Mouse (Mus musculus): ENCODE data around the gene Pcdh18. TPM values are rescaled to one million over a fixed set of nuclear protein-coding genes. Genes with fewer than 3 reads are reported as not detected.

Gene Pcdh18
- total RNA-seq (2021), result 1 to 10 TPM; 4.8 to 5.4 TPM
- long read RNA-seq, experiment 1, full-length matches to known transcripts, result 1 of 1 reads
- long read RNA-seq, experiment 1, partial matches to known transcripts, result 0 of 1 reads
- long read RNA-seq, experiment 1, other reads (novel, unspliced or antisense), result 0 of 1 reads
- long read RNA-seq, experiment 2, full-length matches to known transcripts, result 1 of 5 reads
- long read RNA-seq, experiment 2, partial matches to known transcripts, result 2 of 5 reads
- long read RNA-seq, experiment 2, other reads (novel, unspliced or antisense), result 2 of 5 reads

DNA sequence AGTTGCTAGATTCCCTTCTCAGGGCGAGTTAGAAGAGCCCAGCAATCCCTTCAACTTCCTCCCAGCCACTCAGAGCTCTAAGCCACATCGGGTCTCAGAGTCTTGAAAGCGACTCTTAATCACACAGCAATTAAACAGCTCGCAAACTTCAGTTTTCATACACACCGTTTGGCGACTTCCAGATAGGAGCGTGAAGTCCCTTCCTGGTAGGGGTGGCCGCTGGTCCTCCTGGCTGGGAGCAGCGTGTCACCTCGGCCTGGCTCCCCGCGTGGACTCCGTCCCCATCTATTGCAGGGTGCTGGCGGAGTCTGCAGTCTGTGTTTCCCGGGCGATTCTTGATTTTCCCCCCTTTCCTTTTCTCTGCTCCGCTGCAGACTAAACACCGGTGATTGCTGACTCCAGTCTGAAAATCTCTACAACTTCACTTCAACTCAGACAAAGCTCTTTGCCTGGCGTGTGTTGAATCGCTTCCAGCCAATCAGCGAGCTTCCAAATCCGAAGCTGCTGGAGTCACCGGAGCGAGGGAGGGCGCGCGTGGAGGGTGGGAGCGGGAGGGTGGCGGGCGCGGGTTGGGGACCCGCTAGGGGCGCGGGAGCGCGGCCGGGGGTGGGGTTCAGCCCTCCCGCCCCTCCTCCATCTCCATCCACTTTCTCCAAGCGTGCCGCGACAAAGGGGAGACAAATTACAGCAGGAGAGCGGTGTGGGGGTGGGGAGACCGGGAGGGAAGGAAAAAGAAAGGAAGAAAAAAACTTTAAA is at the start of gene Pcdh18:
Pcdh18 (minus strand) TSS at position 456 of the 756 bp plus-strand sequence.
- peak; percentile 52 to 60 for DNase-seq (ENCODE audit: low spot score in 2 of 2)

DNA sequence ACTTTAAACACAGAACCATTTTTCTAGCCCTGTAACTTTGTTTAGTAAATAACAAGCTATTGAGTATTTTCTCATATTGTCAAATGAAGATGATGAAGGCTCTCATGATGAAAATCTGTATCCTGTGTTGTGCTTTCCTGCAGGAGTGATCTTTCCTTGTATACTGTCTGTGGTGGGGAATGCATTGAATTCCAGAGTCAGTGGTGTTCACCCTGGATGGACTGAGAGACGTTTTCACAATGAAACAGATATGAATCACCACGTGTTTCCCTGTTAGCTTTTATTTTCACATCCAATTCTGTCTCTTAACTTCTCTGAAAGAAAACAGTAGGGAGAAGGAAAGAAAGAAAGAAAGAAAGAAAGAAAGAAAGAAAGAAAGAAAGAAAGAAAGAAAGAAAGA is 49.7 kb upstream of the Pcdh18 start:
- no peak for DNase-seq (ENCODE audit: low spot score in 2 of 2)

DNA sequence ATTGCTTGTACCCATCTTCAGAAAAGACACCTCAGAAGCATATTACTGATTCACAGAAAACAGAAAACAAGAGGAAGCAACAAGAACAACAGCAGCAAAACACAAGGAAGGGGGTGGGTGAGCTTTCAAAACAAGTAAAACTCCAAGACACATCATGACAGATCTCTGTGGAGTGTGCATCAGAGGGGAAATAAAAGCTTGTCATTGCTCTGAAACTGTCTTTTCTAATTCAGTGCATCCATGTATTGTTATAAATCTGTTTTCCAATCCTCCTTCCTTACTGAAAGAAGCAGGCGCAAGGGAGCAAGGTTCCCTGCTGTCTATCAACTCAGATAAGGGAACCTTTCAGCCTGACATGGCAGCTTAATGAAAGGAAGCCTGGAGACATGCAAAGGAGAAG is 48.4 kb upstream of the Pcdh18 start:
- DNase-seq (ENCODE audit: low spot score in 2 of 2), result no peak

DNA sequence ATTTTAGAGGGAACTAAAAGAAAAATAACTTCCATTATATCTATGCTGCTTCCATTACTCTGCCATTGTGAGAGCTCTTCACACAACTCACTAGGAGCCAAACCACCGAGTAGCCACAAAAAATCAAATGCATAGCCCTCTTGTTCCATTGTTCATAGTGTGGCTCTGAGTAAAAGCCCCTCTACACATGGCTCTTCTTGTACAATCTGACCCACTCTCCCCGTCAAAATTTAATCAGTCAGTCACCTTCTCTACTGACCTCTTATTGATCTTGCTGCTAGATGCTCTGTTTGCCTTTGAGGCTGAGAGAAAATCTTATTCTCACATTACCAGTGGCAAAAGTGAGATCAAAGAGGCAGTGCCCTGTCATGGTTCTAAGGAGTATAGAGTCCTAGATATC is 31.2 kb upstream of the Pcdh18 start:
- no peak for DNase-seq (ENCODE audit: low spot score in 2 of 2)

DNA sequence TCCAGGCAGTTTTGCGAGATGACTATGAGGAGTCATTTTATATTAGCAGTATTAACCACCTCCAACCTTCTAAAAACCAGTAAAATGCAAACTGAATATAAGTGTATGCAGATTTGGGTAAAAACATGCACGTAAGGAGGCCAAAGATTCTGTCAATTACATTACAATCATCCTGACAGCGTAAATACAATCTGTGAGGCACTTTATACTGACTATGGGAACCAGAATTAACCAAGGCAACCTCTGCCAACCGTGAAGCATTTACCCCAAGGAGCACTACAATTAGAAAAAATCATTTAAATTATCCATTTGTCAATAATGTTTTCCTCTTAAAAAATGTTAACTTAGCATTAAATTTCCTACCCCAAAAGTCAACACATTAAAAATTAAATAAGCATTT is 30.6 kb upstream of the Pcdh18 start:
- DNase-seq (ENCODE audit: low spot score in 2 of 2), result no peak

DNA sequence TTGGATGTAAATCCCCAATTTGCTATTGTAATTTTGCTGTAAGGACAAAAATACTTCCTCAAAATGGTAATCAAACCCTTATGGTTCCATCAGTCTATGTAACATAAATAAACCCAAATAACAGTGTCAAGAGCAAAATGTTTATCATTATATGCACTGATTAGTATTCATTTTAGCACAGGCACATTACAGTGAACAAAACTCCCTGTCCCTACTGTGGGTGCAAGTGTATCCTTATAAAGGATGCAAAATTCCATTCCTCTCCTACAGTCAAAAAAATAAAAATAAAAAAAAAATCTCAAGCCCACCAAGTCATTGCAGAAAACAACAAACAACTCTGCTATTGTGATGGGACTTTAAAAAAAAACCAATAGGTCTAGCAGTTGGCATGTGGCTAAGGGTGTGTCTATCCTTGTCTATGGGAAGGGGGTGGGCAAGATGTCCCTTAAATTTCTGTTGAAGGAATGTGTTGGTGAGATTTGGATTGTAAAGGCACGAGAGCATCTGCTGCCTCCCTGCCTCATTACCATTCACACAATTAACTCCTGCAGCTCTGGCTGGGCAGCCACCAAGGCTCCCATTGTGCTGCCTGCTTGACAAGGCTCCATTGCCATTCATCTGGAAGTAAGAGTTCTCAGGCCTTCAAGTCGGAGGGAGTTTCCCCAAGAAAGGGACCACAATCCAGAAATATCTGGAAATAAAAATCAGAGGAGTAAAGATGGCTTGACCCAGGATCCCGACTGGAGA is 12.0 kb upstream of the Pcdh18 start:
- DNase-seq (ENCODE audit: low spot score in 2 of 2), result no peak

DNA sequence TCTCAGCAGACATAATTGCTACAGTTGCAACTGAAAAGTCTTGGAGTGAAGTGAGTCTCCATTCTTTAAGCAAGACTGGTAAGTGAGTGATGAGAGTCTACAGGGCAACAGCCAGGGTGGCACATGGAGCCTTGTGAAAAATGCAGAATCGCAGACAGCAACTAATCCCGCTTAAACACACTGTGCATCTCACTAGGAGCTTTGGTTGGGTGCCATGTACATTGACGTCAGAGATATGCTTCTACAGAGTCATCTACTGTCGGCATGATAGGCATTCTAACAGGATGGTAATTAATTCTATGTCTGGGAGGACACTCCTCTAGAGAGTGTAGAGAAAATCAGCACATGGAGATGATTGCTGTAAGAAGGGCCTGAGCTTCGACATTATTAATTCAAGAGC is 5.6 kb upstream of the Pcdh18 start:
- DNase-seq (ENCODE audit: low spot score in 2 of 2), result no peak

DNA sequence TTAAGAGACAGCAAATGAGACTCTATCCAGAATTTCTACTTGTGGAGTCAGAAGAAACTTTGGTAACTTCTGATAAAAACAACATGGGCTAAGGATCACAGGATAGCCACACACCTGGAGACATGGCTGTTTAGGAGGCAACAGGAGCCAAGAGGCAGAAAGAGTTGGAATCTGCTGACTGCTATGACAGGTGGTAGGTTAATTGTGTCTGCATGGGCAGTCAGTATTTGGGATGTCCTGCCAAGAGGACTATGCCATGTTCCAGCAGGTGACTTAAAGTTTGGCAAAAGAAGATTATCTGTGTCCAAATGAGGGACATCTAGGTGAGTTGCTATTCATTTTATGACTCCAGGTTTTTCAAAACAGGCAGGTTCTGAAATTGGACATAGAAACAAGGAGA is 4.8 kb upstream of the Pcdh18 start:
- no peak for DNase-seq (ENCODE audit: low spot score in 2 of 2)

DNA sequence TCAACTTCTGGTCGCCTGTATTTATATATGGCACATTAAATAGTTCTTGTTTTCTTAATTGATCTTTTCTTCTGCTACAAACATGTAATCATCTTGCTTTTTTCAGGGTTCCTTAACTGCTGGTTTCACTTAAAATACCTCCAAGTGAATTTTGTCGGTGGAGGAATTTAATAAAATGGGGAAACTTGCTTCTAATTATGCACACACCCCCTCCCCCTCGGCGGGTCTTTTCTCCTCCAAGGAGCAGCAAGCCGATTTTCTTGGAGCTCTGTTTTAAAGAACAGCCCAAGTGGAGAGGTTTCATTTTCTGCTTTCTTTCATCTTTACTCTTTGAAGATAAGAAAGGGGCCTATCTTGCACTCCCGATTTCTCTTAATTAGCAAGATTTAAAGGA is 498 bp upstream of the Pcdh18 start:
- no peak for DNase-seq (ENCODE audit: low spot score in 2 of 2)

DNA sequence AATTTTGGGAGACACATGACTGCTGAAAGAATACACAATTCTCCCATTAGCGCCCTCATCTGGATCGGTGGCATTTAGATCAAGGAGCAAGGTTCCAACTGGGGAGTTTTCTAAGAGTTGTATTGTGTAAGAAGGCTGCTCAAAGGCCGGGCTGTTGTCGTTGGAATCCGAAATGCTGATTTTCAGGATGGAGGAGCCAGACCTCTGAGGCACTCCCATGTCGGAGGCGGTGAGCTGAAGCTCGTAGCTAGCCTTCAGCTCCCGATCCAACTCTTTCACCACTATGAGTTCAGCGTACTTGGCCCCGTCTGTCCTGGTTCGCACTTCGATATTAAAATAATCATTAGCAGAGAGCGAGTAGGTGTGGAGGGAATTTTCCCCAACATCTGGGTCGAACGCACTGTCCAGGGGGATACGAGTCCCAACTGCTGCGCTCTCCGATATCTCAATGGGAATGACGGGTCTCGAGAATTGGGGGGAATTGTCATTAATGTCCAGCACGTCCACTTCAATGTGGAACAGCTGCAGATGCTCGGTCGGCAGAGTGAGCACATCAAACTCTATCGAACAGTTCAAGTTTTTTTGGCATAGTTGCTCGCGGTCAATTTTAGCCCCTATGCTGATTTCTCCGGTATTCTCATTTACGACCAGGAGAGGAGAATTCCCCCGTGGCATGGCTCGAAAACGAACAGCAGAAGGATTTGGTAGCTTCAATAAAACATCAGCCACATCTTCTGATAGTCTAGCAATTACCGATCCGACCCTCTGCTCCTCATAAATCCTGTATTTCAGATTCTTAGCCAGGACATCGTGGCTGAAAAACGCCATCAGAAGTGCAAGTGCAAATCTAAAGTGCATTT is 909 bp downstream of the Pcdh18 start:
- DNase-seq (ENCODE audit: low spot score in 2 of 2), result peak in 1 of 2 experiments; percentile 11

DNA sequence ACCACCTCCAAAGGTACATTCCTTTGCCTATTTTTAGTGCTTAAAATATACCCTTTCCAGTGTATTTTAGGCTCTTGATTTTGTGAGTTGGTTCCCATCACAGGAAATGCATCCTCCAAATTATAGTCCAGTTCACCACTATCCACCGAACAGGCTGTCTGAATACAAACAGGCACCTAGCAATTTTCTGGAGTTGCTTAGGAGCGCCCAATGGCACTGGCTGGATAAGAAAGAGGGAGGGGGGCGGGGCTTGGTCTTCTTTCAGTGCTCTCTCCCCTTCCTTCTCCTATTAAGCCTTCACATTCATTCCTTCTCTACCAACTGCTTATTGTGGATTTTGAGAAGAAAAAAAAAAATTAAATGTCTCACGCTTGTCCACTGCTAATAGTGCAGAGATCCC is 4.4 kb downstream of the Pcdh18 start:
- no peak for DNase-seq (ENCODE audit: low spot score in 2 of 2)

DNA sequence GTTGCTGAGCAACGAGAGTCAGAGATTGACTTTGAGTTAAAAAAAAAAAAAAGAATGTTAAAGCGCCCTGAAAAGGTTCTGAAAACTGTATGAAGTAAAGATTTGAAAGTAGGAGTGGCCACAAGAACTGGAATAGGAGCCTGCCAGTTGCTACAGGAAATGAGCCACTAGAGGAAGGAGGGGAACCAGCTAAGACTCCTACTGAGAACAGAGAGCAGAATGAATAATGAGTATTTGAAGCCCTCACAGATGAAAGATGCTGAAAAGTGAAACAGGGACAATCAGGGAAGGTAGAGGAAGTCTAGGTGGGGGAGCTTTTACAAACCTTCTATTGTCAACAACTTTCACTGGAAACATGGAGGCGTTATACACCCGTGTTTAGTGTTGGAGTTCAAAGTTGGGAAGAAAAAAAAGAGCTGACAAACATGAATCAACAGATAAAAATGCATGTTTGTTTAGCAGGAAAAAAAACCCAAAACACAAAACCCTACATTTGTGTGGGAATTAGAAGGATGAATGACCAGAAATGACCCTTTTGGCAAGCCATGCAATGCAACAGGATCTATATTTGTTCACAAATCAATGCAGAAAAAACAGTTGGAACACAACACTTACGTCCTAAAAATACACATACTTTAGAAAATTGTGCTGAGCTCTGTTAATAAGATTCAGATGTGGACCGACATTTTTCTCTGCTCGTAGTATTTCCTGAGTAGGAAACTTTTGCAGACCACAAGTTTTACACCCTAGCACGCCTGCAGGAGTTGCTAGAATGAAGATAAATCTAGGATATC is 7.4 kb downstream of the Pcdh18 start:
- no peak for DNase-seq (ENCODE audit: low spot score in 2 of 2)

DNA sequence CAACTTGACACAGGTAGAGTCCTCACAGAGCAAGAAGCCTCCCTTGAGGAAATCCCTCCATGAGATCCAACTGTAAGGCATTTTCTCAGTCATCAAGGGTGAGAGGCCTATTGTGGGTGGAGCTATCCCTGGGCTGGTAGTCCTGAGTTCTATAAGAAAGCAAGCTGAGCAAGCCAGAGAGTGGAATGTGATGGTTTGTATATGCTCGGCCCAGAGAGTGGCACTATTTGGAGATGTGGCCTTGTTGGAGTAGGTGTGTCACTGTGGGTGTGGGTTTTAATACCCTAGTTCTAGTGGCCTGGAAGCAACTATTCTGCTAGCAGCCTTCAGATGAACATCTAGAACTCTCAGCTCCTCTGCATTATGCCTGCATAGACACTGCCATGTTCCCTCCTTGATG is 9.1 kb downstream of the Pcdh18 start:
- DNase-seq (ENCODE audit: low spot score in 2 of 2), result no peak

DNA sequence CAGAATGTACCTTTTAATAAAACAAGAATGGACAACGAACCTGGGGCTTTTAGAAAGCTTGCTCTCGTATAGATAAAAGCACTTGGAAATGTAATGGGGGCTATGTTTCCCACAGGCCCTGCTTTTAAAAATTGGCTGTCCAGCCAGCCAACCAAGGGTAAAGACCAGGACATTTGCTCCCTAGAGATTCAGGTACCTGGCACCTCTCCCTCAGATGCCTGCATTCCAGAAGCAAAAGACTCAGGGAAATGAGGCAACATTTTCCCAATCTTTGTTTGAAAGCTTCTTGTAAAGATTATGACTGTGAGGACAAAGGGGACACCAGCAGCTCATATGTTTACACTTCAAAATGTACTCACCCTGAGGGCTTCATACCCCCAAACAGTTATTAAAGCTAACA is 18.1 kb downstream of the Pcdh18 start:
- DNase-seq (ENCODE audit: low spot score in 2 of 2), result no peak

DNA sequence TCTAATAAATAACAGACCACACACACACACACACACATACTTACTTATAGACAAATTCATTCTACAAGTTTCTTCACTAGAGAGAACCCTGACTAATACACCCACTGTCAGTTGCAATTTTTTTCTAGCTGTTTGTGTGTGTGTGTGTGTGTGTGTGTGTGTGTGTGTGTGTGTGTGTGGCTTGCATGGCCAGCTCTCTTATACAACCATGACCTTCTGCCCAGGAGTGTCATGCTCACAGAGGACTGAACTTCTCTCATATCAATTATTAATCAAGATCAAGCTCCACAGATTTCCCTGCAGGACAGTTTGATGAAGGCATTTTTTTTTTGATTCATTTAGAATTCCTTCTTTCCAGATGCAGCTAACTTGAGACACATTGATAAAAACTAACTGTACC is 18.6 kb downstream of the Pcdh18 start:
- DNase-seq (ENCODE audit: low spot score in 2 of 2), result no peak

DNA sequence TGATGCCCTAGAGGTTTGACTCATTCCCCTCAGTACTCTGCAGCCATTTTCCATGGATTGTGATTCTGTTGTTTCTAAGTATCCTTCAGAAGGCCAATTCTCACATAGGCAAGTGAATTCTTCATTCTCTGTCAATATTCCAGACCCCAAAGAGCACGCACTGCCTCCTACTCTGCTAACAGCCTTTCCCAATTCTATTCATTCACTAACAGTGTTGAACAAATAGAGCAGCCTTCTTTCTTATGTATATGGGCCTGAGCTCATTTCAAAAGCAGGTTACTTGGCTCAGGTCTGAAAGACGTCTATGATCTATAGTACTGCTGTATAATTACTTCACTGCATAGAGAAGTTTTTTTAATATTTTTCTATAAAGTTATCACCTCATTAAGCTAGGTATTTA is 50.6 kb downstream of the Pcdh18 start:
- no peak for DNase-seq (ENCODE audit: low spot score in 2 of 2)

DNA sequence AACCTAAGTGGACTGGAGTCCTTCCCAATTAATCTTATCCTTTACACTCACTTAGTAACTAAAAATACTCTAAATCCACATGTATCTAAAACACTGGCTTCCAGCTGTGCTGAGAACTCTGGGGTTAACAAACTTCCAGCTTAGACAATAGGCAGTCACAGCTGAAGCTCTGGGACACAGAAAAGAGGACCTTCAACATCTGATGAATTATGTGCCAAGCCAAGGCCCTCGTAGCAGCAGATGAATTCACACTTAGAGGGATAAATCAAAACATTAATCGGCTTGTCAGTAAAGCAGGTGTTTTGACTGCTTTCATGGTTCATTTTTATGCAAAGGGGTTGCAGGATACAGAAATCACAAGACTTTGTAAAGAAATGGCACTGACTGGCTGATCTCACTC is 57.2 kb downstream of the Pcdh18 start:
- DNase-seq (ENCODE audit: low spot score in 2 of 2), result no peak

All from left cerebral cortex, adult 18-20 months (tissue).